Mouse (Mus musculus): ENCODE data around the gene Col6a6.

Col6a6 gene

GRCm38 (mm10) chr9:105801463-105801862 is 26.5 kb downstream of the Col6a6 start:
- no peak for DNase-seq (ENCODE audit: low read depth, low spot score)

- no peak for DNase-seq (ENCODE audit: low read depth, low spot score)
Observed at GRCm38 (mm10) chr9:105800286-105800685, 27.7 kb downstream of the Col6a6 start.

DNA sequence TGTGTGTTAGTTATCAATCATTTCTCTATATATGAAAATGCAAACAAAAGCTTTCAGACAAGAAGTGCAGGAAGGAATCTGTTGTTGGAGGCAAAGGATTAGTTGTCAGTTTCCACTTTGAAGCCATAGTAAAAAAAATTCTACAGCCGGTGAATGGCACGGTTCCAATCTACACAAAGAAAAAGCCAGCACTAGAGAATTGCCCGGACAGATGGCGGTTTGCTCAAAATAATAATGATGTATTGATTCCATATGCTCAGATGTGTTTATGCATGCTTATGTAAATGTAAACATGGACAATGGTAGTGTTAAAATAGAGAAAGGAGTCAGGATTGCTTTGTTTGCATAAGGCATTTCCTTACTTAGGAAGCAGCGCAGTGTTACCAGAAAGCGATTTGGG is 31.8 kb downstream of the Col6a6 start:
- no peak for DNase-seq (ENCODE audit: low read depth, low spot score)

GRCm38 (mm10) chr9:105794965-105795364 is 33.0 kb downstream of the Col6a6 start:
- DNase-seq (ENCODE audit: low read depth, low spot score) = no peak

DNA sequence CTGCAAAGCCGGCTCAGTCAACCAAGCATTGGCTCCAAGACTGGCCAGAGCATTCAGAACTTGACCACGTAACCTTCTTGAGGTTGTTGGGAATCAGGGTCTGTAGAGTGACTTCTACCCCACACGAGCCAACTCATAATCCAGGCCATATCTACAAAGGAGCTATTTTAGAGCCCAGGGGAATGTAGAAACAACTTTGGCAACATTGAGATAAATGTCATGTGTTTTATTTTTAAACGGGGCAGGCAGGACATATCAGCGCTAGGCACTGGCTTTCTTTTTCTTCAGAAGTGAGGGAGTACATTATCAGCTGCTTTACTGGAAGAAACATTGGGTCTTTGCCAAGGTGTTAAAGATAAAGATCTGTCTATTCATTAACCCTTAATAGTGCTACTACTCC is 36.1 kb downstream of the Col6a6 start:
- no peak for DNase-seq (ENCODE audit: low read depth, low spot score)

DNA sequence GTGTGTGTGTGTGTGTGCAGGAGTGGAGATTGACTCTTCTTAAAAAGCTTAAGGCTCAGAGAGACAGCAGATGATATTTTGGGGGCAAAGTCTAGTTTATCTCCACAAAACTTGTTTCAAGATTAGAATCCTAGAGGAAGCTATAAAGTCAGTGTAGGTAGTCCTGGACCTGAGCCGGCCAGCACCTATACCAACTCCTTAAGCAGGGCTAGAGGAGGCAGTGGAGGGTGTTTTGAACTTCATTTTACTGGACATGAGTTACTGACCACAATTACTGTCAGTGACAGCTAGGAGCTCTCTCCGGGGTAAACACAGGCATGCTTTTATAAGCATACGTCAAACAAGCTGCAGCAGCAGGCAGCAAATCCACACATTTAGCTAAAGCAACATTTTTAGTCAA is 39.8 kb downstream of the Col6a6 start:
- no peak for DNase-seq (ENCODE audit: low read depth, low spot score)

GRCm38 (mm10) chr9:105787800-105788199 is 40.2 kb downstream of the Col6a6 start:
- DNase-seq (ENCODE audit: low read depth, low spot score) = no peak

GRCm38 (mm10) chr9:105784026-105784425 is 43.9 kb downstream of the Col6a6 start:
- DNase-seq (ENCODE audit: low read depth, low spot score) = no peak

DNA sequence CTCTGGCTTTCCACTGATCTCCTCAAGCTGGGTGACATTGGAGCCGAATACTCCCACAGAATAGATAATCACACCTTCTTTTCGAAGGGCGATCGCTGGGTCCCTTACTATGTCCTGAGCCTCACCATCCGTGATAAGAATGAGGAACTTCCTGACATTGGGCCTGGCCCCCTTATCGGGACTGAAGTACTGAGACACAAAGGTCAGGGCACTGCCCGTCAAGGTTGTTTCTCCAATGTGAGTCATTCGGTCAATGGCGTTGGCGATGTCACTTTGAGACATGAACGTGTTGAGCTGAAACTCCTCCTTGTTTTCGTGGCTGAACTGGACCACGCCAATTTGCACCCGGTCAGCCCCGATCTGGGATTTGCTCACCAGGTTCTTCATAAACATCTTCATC is 47.3 kb downstream of the Col6a6 start:
- DNase-seq (ENCODE audit: low read depth, low spot score) = no peak

- DNase-seq (ENCODE audit: low read depth, low spot score) = no peak
Observed at GRCm38 (mm10) chr9:105778741-105779140, 49.2 kb downstream of the Col6a6 start.

- no peak for DNase-seq (ENCODE audit: low read depth, low spot score)
Observed at GRCm38 (mm10) chr9:105774878-105775277, 53.1 kb downstream of the Col6a6 start.

DNA sequence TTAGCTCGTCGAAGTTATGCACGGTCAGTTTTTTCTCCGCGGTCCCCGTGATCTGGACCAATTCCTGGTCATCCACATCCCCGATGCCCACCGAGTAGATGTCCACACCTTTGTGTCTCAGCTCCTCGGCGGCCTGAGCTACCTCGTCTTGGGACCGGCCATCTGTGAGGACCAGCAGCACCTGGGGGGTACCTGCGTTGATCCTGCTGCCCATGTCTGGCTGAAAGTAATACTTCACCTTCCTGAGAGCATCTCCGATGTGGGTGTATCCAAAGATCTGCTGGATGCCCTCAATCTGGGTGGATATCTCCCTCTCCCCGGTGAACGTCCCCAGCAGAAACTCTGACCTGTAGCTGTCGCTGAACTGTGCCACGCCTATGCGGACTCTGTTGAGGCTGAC is 53.6 kb downstream of the Col6a6 start:
- DNase-seq (ENCODE audit: low read depth, low spot score) = no peak

GRCm38 (mm10) chr9:105771380-105771779 is 56.6 kb downstream of the Col6a6 start:
- no peak for DNase-seq (ENCODE audit: low read depth, low spot score)

DNA sequence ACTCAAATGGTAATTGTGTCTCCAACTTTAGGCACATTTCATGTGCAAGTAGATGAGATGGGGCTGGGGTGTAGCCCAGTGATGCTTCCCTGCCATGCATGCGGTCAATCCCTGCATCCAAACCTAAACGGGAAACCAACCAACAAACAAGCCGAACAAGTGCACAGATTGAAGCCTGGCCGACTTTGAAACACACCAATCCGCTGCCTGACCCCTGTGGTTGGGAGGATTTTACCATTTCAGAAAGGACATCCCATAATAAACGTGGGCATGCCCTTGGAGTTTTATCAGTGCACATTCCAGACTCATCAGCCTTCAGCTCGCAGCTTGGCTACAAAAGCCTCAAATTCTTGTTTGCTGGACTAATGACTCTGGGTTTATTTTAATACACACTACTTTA is 57.3 kb downstream of the Col6a6 start:
- DNase-seq (ENCODE audit: low read depth, low spot score) = no peak

DNA sequence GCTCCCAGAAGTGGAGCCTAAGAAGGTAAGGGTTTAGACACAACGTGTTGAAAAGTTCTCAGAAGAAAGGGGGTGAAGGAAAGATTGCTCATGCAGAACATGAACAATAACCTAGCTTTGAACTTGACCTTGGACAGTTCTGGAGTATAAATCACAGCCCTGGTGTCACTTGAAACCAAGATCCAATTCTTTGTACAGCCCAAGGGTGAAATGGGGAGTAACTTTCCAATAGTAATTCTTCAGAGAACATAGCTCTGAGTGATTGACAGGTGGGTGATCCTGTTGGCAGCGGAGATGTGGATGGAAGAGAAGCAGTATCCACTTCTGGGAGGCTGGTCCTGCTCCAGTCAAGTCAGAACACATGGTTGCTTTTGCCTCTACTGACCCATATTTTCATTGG is 62.1 kb downstream of the Col6a6 start:
- no peak for DNase-seq (ENCODE audit: low read depth, low spot score)

DNA sequence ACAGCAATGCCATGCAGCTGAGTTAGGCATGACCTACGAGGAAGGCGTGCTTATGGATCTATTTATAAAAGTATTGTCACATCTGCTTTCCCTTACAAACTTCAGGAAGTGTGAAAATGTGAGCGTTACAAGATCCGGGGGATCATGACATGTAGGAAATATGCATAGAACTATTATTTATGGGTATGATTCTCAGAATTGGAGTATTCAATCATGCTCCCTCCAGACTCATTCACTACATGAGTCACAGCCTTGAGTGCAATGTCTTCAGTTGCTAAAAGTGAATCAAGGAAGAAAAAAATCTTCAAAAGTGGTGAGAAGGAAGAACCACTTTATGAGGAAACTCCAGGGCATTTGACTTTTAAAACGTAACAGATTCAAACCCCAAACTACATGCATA is 63.3 kb downstream of the Col6a6 start:
- DNase-seq (ENCODE audit: low read depth, low spot score) = no peak

DNA sequence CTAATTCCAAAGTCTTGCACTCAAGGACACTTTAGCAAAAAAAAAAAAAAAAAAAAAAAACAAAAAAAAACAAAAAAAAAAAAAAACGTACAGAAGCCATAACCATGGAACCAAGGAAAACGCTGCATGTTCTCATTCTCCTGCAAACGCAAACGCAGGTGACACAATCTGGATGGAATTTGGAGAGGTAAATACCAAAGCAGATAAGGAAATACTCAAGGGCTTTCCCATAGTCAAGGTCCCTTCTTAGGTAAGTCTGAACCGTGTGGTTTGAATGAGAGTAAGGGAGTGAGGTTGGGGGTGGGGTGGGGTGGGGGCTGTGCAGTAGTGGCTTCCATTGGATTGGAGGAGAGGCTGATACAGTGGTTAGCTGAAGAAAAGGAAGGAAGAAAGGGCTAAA is 63.8 kb downstream of the Col6a6 start:
- no peak for DNase-seq (ENCODE audit: low read depth, low spot score)

- DNase-seq (ENCODE audit: low read depth, low spot score) = no peak
Observed at GRCm38 (mm10) chr9:105763625-105764024, 64.3 kb downstream of the Col6a6 start.

DNA sequence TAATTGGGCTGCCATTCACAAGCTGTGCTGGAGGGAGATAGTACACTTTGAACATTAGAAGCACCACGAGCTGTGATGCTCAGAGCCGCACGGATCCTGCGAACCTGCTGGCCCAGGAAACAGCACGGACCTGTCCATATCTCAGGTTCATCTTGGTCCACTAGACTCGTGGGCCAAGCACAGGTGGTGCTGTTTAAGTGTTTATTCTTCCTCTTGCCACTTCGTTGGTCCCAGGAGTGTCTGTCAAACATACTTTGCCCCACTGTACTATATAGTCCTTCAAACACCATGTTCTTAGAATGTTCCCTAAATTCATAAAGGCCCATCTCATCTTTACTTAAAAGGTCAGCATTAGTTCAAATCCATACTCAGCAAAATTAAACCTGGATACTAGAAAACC is 65.7 kb downstream of the Col6a6 start:
- DNase-seq (ENCODE audit: low read depth, low spot score) = no peak

- no peak for DNase-seq (ENCODE audit: low read depth, low spot score)
Observed at GRCm38 (mm10) chr9:105758861-105759260, 69.1 kb downstream of the Col6a6 start.

GRCm38 (mm10) chr9:105758173-105758765 is 69.7 kb downstream of the Col6a6 start:
- no peak for DNase-seq (ENCODE audit: low read depth, low spot score)

- no peak for DNase-seq (ENCODE audit: low read depth, low spot score)
Observed at GRCm38 (mm10) chr9:105754256-105754655, 73.7 kb downstream of the Col6a6 start.

- DNase-seq (ENCODE audit: low read depth, low spot score) = no peak
Observed at GRCm38 (mm10) chr9:105745861-105746260, 82.1 kb downstream of the Col6a6 start.

- no peak for DNase-seq (ENCODE audit: low read depth, low spot score)
Observed at GRCm38 (mm10) chr9:105740413-105740812, 87.5 kb downstream of the Col6a6 start.
